Mouse (Mus musculus) WW6 (cell line): Measurements from ENCODE around the gene Rnf222.

Experiments
- DNase-seq: peaks from one replicate; pipeline ENCODE4 v3.0.0-alpha.2; 2013; ENCODE audit warnings: low read depth, low spot score

The Rnf222 gene

GRCm38 (mm10) chr11:68888653-68889052, 300 bp downstream of the Rnf222 start:
- DNase-seq: no peak

GRCm38 (mm10) chr11:68890625-68891024, 2.3 kb downstream of the Rnf222 start:
- no peak for DNase-seq

GRCm38 (mm10) chr11:68891823-68892222, 3.5 kb downstream of the Rnf222 start:
- DNase-seq: no peak

- DNase-seq: no peak
These were observed 4.0 kb downstream of the Rnf222 start for GRCm38 (mm10) chr11:68892233-68892832.

GRCm38 (mm10) chr11:68893911-68894464, 5.6 kb downstream of the Rnf222 start:
- DNase-seq: no peak

GRCm38 (mm10) chr11:68896247-68896646, 7.9 kb downstream of the Rnf222 start:
- no peak for DNase-seq

- no peak for DNase-seq
These were observed 8.8 kb downstream of the Rnf222 start for GRCm38 (mm10) chr11:68897120-68897519.

GRCm38 (mm10) chr11:68897838-68898237, 9.5 kb downstream of the Rnf222 start:
- DNase-seq: no peak

GRCm38 (mm10) chr11:68898790-68899189, 10.4 kb downstream of the Rnf222 start:
- DNase-seq: no peak

- no peak for DNase-seq
These were observed 11.5 kb downstream of the Rnf222 start for GRCm38 (mm10) chr11:68899815-68900214.

GRCm38 (mm10) chr11:68900519-68901350, 12.4 kb downstream of the Rnf222 start:
- DNase-seq: no peak

GRCm38 (mm10) chr11:68901351-68902046, 13.1 kb downstream of the Rnf222 start, which contains the start of gene Rpl26:
Rpl26 (plus strand) TSS chr11:68901583.
- DNase-seq: peak; percentile 99

- DNase-seq: no peak
These were observed 13.7 kb downstream of the Rnf222 start for GRCm38 (mm10) chr11:68902047-68902364.

GRCm38 (mm10) chr11:68902367-68902766, 14.0 kb downstream of the Rnf222 start:
- DNase-seq: no peak

- no peak for DNase-seq
These were observed 14.5 kb downstream of the Rnf222 start for GRCm38 (mm10) chr11:68902823-68903222.

- no peak for DNase-seq
These were observed 15.4 kb downstream of the Rnf222 start for GRCm38 (mm10) chr11:68903775-68904174.

- peak; percentile 82 for DNase-seq
These were observed 16.2 kb downstream of the Rnf222 start for GRCm38 (mm10) chr11:68904375-68905137.

- no peak for DNase-seq
These were observed 16.8 kb downstream of the Rnf222 start for GRCm38 (mm10) chr11:68905138-68905531.

GRCm38 (mm10) chr11:68905665-68906460, 17.5 kb downstream of the Rnf222 start:
- no peak for DNase-seq

- DNase-seq: no peak
These were observed 18.1 kb downstream of the Rnf222 start for GRCm38 (mm10) chr11:68906461-68906790.

GRCm38 (mm10) chr11:68907251-68907650, 18.9 kb downstream of the Rnf222 start:
- no peak for DNase-seq
